Mouse (Mus musculus) CH12.LX (cell line): ENCODE measurements at regions not wholly inside any gene's neighbourhood (a gene's known extent, or its start where the extent isn't known, plus 50 kb on each side); places are given as distances from the start of the nearest gene placed in this dataset.

Experiments used
- DNase-seq: peaks from one replicate; pipeline ENCODE4 v3.0.0-alpha.2; 2013; ENCODE audit errors: extremely low read depth
- H3K27ac ChIP-seq: 2 replicates; pipeline ENCODE4 v1.5.1; 2012; ENCODE audit warnings: low read depth, mild to moderate bottlenecking, control low read depth, moderate library complexity; ENCODE audit not compliant: insufficient read depth
- H3K27me3 ChIP-seq: replicated peaks from 2 replicates; pipeline ENCODE3; 2012; ENCODE audit warnings: inconsistent platforms
- H3K36me3 ChIP-seq, 2 experiments: replicated peaks in 1 of 2; 2 replicates each; pipeline versions ENCODE3 to v1.6.1; 2012; ENCODE audit warnings: inconsistent platforms in 1 of 2, low read length in 1 of 2, mild to moderate bottlenecking in 1 of 2, mixed read lengths in 1 of 2, moderate library complexity in 1 of 2; ENCODE audit not compliant: control insufficient read depth in 1 of 2, insufficient read depth in 1 of 2
- H3K4me1 ChIP-seq, 2 experiments: 2 replicates each; pipeline ENCODE4 v1.6.1; 2012; ENCODE audit warnings: inconsistent platforms in 1 of 2, moderate library complexity in 1 of 2; ENCODE audit not compliant: insufficient read depth in 2 of 2, control insufficient read depth in 1 of 2
- H3K4me2 ChIP-seq: 2 replicates; pipeline ENCODE4 v1.6.1; 2012; ENCODE audit warnings: low read depth, mild to moderate bottlenecking, control low read depth; ENCODE audit not compliant: poor library complexity, insufficient read depth, severe bottlenecking
- H3K4me3 ChIP-seq, 3 experiments: fragments of 150-350 bp in 1 of 3; sonication (generic) in 1 of 3; replicated peaks in 1 of 3; 2 replicates each; pipeline versions ENCODE3 to v1.5.1; 2011 to 2012; ENCODE audit warnings: low read depth in 2 of 3, low read length in 2 of 3, mild to moderate bottlenecking in 2 of 3, moderate library complexity in 2 of 3, control low read depth in 1 of 3, improper control_type of control experiment in 1 of 3, inconsistent platforms in 1 of 3, mixed read lengths in 1 of 3; ENCODE audit not compliant: poor library complexity in 1 of 3
- H3K79me2 ChIP-seq: replicated peaks from 2 replicates; pipeline ENCODE4 v1.6.1; 2012; ENCODE audit warnings: mild to moderate bottlenecking, moderate library complexity; ENCODE audit not compliant: control insufficient read depth, poor library complexity, insufficient read depth, severe bottlenecking; ENCODE audit errors: extremely low read depth
- H3K9ac ChIP-seq: 2 replicates; pipeline ENCODE4 v1.6.1; 2012; ENCODE audit warnings: low read depth, mild to moderate bottlenecking, control low read depth, moderate library complexity; ENCODE audit not compliant: insufficient read depth
- H3K9me3 ChIP-seq: replicated peaks from 2 replicates; pipeline ENCODE3; 2012; ENCODE audit warnings: low read length, inconsistent platforms, mixed read lengths
- BHLHE40 ChIP-seq: IDR thresholded peaks from 2 replicates; pipeline ENCODE4 v1.6.1; 2011; ENCODE audit warnings: mild to moderate bottlenecking, low read depth, low read length, improper control_type of control experiment
- CHD1 ChIP-seq: IDR thresholded peaks from 2 replicates; pipeline ENCODE4 v1.6.1; 2012; ENCODE audit warnings: low read depth, low read length, improper control_type of control experiment, inconsistent platforms
- E2F4 ChIP-seq: IDR thresholded peaks from 2 replicates; pipeline ENCODE4 v1.6.1; 2011; ENCODE audit warnings: low read depth, low read length, improper control_type of control experiment; ENCODE audit not compliant: insufficient replicate concordance
- EP300 ChIP-seq: IDR thresholded peaks from 2 replicates; pipeline ENCODE4 v1.6.1; 2011; ENCODE audit warnings: low read length, improper control_type of control experiment
- HCFC1 ChIP-seq: IDR thresholded peaks from 2 replicates; pipeline ENCODE4 v1.6.1; 2012; ENCODE audit warnings: low read depth, mild to moderate bottlenecking, inconsistent platforms, low read length, improper control_type of control experiment
- MXI1 ChIP-seq: IDR thresholded peaks from 2 replicates; pipeline ENCODE4 v1.6.1; 2011; ENCODE audit warnings: mild to moderate bottlenecking, low read depth, low read length, improper control_type of control experiment
- MYC ChIP-seq: IDR thresholded peaks from 2 replicates; pipeline ENCODE4 v1.6.1; 2011; ENCODE audit warnings: low read depth, mild to moderate bottlenecking, improper control_type of control experiment, low read length
- NRF1 ChIP-seq: IDR thresholded peaks from 2 replicates; pipeline ENCODE4 v1.6.1; 2014; ENCODE audit warnings: low read depth, mild to moderate bottlenecking, inconsistent platforms, low read length, improper control_type of control experiment, moderate library complexity
- POLR2AphosphoS2 ChIP-seq: IDR thresholded peaks from 2 replicates; pipeline ENCODE4 v1.6.1; 2011; ENCODE audit warnings: low read depth, low read length, improper control_type of control experiment
- RAD21 ChIP-seq: IDR thresholded peaks from 2 replicates; pipeline ENCODE4 v1.6.1; 2011; ENCODE audit warnings: low read depth, mild to moderate bottlenecking, low read length, improper control_type of control experiment, moderate library complexity
- RCOR1 ChIP-seq: conservative IDR thresholded peaks from 2 replicates; pipeline ENCODE4 v1.6.1; 2012; ENCODE audit warnings: low read depth, mild to moderate bottlenecking, inconsistent platforms, low read length, improper control_type of control experiment
- USF1 ChIP-seq: IDR thresholded peaks from 2 replicates; pipeline ENCODE4 v1.6.1; 2014; ENCODE audit warnings: low read depth, mild to moderate bottlenecking, inconsistent platforms, low read length, improper control_type of control experiment
- dilution Hi-C: fragments of 300-500 bp; cut with MboI; formaldehyde crosslinking; loops from 2 replicates; pipeline ENCODE4 v1.14.3; 2020; ENCODE audit warnings: low sequenced_read_pairs; ENCODE audit not compliant: extremely low pct_unique_long_range_greater_than_20kb, extremely low pct_ligation_motif_present
- in situ Hi-C: fragments of 300-500 bp; cut with MboI; formaldehyde crosslinking; loops from 3 replicates; pipeline ENCODE4 v1.14.3; 2019; ENCODE audit warnings: low sequenced_read_pairs, low pct_ligation_motif_present, low pct_unique_long_range_greater_than_20kb, mixed read lengths

GRCm38 (mm10) chr1:190570563-190570962 is 341.0 kb downstream of the Rps6kc1 start:
- dilution Hi-C loops (no loop called here), in situ Hi-C loops (no loop called here)
- no peak overlapping the region for H3K4me3 ChIP-seq
- no peaks in the 10 kb centered on the region for H3K36me3 ChIP-seq
- H3K27me3 ChIP-seq: no peaks in the 10 kb centered on the region
- H3K9me3 ChIP-seq: peaks cover 5% of the 10 kb centered on the region
- no peak overlapping the region for H3K9ac ChIP-seq
- TF ChIP-seq MXI1 (no peak), BHLHE40 (no peak), HCFC1 (no peak), E2F4 (no peak), NRF1 (no peak), RCOR1 (no peak), RAD21 (no peak), USF1 (no peak), EP300 (no peak)
- H3K4me1 ChIP-seq: no peaks in the 10 kb centered on the region
- H3K4me2 ChIP-seq: no peak overlapping the region
- H3K79me2 ChIP-seq: no peaks in the 10 kb centered on the region
- no peak for DNase-seq
- no peak overlapping the region for H3K27ac ChIP-seq

GRCm38 (mm10) chr1:190566744-190567143 is 344.8 kb downstream of the Rps6kc1 start:
- TF ChIP-seq MYC: no peak
- no peak overlapping the region for H3K4me2 ChIP-seq
- no peaks in the 10 kb centered on the region for H3K79me2 ChIP-seq
- no peaks in the 10 kb centered on the region for H3K4me1 ChIP-seq
- peaks cover 5% of the 10 kb centered on the region for H3K9me3 ChIP-seq
- DNase-seq: no peak
- in situ Hi-C loops (no loop called here), dilution Hi-C loops (no loop called here)
- no peaks in the 10 kb centered on the region for H3K36me3 ChIP-seq
- no peak overlapping the region for H3K27ac ChIP-seq
- H3K27me3 ChIP-seq: no peaks in the 10 kb centered on the region
- no peak overlapping the region for H3K9ac ChIP-seq
- H3K4me3 ChIP-seq: no peak overlapping the region

GRCm38 (mm10) chr1:190562865-190563457 is 348.6 kb downstream of the Rps6kc1 start:
- no peak overlapping the region for H3K9ac ChIP-seq
- no peak for DNase-seq
- in situ Hi-C loops (no loop called here), dilution Hi-C loops (no loop called here)
- no peak for TF ChIP-seq CHD1
- no peak for TF ChIP-seq POLR2AphosphoS2
- TF ChIP-seq USF1: no peak
- TF ChIP-seq NRF1: no peak
- H3K4me3 ChIP-seq: no peak overlapping the region
- H3K4me1 ChIP-seq: no peaks in the 10 kb centered on the region
- no peak overlapping the region for H3K4me2 ChIP-seq
- H3K27me3 ChIP-seq: no peaks in the 10 kb centered on the region
- H3K9me3 ChIP-seq: no peaks in the 10 kb centered on the region
- H3K79me2 ChIP-seq: no peaks in the 10 kb centered on the region
- H3K27ac ChIP-seq: no peak overlapping the region
- no peaks in the 10 kb centered on the region for H3K36me3 ChIP-seq
